Mouse (Mus musculus) kidney, adult 8-10 months (tissue): ENCODE results near the gene Tdrd9.

Experiments
- DNase-seq, 2 experiments: peaks; one replicate each; pipeline ENCODE4 v3.0.0; 2022

Gene Tdrd9

DNA sequence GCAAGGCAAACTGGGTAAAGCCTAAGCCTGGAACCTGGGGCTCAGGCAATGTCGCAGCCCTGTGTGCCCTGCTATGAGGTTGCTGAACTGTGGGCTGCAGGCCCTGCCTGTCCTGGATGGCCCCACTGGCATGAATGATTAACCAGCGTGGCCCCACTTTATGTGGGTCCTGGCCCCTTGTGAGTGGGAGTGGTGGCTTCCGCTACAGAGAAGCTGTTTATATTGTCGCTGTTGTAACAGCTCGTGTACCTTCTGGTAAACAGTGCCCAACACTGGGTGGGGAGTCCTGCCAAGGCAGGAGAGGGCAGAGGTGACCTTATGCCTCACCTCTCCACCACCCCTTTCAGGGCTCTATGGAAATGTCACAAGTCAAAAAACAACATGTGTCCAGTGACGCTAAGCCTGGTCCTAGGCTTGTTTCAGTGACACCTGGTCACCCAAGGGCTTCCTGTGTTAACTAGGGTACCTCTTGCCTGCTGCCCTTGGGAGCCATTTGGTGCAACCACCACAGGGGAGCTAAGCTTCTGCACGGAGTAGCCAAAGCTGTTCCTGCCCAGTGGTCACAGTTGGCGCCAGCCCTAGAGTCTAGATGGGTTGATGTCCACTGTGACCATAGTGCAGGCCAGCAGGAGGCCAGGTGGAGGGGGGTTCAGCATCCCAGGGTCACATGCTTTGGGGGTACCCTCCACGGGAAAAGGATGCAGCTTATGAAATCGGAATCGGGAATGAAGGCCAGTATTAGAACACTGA, 137.5 kb downstream of the Tdrd9 start:
- DNase-seq: peak; percentile 73 to 78

DNA sequence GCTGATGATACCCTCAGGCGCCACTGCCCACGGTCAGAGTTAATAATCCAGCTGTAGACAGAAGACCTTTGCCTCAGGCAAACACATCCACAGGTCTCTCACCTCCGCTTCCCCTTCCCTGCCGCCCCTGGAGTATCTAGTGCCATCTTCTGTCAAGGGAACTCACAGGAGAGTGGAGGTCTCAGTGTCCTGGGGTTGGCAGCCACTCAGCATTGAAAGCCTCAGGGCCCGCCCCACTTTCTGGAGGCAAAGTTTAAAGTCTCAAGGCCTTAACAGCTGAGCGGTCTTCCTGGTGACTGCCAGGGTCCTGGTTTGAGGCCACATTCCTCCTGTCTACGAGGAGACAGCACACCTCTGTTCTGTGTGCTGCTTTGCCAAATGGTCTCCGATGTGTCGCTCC, 138.3 kb downstream of the Tdrd9 start:
- peak; percentile 72 to 76 for DNase-seq

DNA sequence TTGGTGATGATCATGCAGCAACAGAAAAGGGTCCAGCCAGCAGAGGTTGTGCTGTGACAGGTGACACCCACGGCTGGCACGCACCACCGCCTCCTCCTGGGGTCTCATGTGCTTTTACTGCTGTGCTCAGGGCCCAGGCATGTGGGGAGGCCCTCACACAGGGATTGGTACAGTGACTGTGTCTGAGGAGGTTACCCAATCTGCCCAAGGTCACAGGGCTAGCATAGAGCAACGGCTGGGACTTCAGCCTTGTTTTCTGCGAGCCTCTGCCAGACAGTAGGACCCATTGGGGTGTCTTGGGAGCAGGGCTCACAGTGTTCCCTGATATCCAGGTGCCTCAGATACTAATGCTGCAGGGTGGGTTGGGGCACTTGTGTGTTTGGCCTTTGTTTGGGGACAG, 140.0 kb downstream of the Tdrd9 start:
- no peak for DNase-seq

DNA sequence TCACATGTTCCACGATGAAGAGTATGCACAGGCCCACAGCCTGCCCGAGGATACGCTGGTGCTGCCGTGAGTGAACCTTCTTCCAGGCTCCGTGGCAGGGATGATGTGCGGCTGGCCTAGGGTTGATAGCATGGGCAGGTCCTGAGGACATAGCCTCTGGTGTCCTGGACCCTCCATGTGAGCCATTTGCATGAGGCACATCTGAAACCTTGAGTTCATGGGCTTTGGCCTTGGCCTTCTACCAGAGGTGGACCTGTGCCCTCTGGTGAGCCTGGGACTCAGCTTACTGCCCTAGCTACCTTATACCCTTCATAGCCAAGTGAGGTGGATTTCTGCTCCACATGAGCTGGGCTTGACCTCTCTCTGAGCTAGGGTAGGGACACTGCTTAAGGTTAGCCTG, 140.9 kb downstream of the Tdrd9 start:
- no peak for DNase-seq

DNA sequence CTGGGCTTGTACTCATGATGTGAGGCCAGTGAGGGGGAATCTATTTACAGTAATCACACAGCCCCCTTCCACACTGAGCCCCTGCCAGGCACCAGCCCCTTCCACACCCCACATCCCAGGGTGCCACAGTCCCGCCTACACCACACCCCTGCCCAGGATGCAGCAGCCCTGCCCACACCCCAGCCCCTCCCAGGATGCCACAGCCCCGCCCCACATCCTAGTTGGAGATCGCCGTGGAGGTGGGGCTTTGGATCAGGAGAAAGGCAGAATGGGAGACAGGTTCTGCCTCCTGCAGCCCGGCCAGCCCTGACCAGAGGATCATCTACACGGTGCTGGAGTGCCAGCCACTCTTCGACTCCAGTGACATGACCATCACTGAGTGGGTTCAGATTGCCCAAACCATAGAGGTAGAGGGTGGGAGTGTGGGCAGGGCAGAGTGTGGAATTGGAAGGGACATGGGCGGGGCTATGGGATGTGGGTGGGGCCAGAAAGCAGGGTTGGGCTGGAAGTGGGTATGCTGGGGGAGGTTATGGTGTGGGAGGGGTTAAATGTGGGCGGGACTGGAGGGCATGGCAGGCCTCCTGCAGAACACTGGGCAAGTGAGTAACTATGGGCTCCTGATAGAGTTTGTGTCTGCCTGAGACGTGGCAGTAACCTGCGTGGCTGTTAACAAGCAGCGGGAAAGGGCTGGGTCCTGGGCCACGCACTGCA, 141.5 kb downstream of the Tdrd9 start:
- no peak for DNase-seq

DNA sequence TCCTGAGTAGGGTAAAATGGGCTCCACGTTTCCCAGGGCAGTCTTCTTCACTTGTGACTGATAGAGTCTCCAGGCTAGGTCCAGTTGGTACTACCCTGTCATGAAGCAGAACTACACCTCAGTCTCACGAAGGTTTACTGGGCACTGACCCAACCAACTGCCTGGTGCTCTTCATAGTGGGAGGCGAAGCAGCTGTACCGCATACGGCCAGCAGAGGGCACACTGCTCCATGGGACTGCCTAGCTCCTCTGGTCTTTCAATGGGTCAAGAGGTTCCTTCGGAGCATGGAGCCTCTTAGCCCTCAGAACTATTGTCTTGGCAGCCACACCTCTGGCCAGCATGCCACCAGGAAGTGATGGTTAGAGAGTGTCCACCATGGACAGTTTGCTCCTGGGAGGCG, 142.4 kb downstream of the Tdrd9 start:
- peak; percentile 87 to 95 for DNase-seq

DNA sequence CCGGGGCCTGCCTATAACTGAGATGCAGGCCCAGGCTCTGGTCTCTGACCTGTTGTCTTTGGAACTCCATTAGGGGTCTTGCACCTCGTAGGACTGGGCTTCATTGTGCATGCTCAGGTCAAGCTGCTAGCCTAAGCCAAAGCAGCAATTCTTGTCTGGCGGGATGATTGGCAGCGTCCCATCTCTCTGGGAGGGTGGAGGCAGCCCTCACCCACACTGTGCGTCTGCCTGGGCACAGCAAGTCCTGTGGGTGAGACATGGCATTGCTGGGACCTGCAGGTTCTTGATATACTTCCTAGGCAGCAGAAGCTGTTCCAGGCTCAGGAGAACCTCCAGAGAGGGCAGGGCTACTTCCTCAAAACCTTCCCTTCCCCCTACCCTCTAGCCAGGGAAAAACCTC, 145.6 kb downstream of the Tdrd9 start:
- DNase-seq: no peak

DNA sequence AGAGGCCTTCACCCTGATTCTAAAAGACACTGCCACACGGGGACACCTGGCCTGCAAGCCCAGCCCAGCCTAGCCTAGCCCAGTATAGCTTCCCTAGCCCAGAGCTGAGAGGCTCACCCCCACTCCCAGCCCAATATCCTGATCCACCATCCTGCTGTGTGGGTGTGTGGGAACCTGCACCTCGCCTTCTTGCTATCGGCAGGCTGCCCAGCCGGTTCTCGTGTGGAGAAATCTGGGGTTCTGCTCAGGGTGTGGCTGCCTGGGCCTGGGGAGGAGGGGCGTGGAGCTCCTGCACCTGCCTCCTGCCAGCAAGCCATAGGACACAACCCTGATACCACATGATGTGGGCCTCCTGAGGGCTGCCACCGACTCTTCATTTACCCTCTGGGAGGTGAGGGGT, 146.3 kb downstream of the Tdrd9 start:
- DNase-seq: no peak
